Mouse (Mus musculus): ENCODE data around the gene Cdadc1.

The Cdadc1 gene

GRCm38 (mm10) chr14:59543956-59544355 lies 53.8 kb downstream of the Cdadc1 start:
- no peak for DNase-seq (ENCODE audit: low read depth, low spot score)

- DNase-seq (ENCODE audit: low read depth, low spot score): no peak
Observed at GRCm38 (mm10) chr14:59543158-59543826, 54.5 kb downstream of the Cdadc1 start.

- DNase-seq (ENCODE audit: low read depth, low spot score): no peak
Observed at GRCm38 (mm10) chr14:59540761-59541160, 57.0 kb downstream of the Cdadc1 start.

GRCm38 (mm10) chr14:59540230-59540629 lies 57.5 kb downstream of the Cdadc1 start:
- DNase-seq (ENCODE audit: low read depth, low spot score): no peak

- DNase-seq (ENCODE audit: low read depth, low spot score): no peak
Observed at GRCm38 (mm10) chr14:59537829-59538432, 59.8 kb downstream of the Cdadc1 start.

DNA sequence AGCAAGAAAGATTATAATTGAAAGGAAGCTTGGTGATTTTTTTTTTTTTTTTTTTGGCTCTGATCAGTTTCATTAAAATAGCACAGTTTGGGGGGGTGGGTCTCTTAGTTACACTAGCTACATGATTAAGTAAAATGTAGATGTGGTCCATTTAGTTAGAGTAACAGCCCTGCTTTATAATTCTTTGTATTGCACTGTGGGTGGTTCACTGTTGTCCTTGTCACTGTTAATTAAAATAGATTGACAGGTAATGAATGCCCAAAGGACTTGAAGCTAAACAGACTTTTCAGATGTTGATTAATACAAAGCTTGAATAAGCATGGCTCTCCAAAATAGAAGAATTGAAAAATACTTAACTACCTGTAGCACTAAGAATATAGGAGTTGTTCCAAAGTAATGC lies 63.9 kb downstream of the Cdadc1 start:
- no peak for DNase-seq (ENCODE audit: low read depth, low spot score)

GRCm38 (mm10) chr14:59532986-59533385 lies 64.8 kb downstream of the Cdadc1 start:
- no peak for DNase-seq (ENCODE audit: low read depth, low spot score)

DNA sequence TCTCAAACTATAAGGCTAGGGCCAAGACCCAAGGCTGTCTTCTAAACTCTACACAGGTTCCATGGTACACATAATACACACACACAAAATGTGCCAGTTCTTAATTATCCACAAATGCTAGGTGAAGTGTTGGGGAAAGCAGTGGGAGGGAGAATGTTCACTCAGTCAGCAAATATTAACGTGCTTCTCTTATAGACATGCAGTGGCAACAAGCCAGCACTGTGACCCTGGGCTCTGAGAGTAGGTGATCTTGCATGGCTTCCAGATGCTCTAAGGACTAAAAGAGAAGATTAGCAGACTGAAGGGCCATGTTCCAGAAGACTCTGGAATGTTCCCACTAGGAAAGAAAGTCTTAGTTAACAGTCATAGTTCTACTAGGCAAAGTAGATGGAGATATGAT lies 67.0 kb downstream of the Cdadc1 start:
- DNase-seq (ENCODE audit: low read depth, low spot score): no peak

DNA sequence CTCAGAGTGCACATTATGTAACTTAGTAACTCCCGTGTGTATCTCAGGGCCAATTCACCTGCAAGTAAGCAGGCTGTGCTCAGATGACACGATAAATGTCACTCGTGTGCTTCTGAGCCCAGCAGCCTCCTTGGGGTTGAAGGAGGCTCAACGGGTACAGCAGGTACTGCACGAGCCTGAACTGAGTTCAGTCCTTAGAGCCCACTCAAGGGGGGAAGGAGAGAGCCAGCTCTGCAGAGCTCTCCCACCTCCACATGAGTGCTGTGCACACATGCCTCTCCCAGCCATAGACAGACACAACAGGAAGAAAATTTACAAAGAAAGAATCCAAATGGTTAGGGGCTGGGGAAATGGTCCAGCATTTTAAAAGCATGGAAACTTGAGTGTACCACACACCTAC lies 71.9 kb downstream of the Cdadc1 start:
- no peak for DNase-seq (ENCODE audit: low read depth, low spot score)

- no peak for DNase-seq (ENCODE audit: low read depth, low spot score)
Observed at GRCm38 (mm10) chr14:59513922-59514444, 83.8 kb downstream of the Cdadc1 start.
